Mouse (Mus musculus) kidney, adult 18-20 months (tissue): ENCODE results near the gene Scgb2b20.
"Not testable (repeated sequence)": the region's sequence is repeated elsewhere in the genome, so short reads cannot be mapped to it uniquely, and the experiment has no call there.

Experiments used
- DNase-seq: peaks from one replicate; pipeline ENCODE4 v3.0.0; 2021

Gene Scgb2b20

GRCm38 (mm10) chr7:33366222-33366621, at the start of gene Scgb2b20:
Scgb2b20 (minus strand) TSS chr7:33366322.
- not testable (repeated sequence) for DNase-seq

GRCm38 (mm10) chr7:33409681-33410080, 43.6 kb upstream of the Scgb2b20 start:
- not testable (repeated sequence) for DNase-seq

- DNase-seq: no peak
Measured at GRCm38 (mm10) chr7:33401650-33402049, 35.5 kb upstream of the Scgb2b20 start.

GRCm38 (mm10) chr7:33399749-33400148, 33.6 kb upstream of the Scgb2b20 start:
- not testable (repeated sequence) for DNase-seq

GRCm38 (mm10) chr7:33372934-33373333, 6.8 kb upstream of the Scgb2b20 start, which contains the start of gene Scgb1b20:
Scgb1b20 (plus strand) TSS chr7:33373234.
- DNase-seq: not testable (repeated sequence)
